Mouse (Mus musculus) liver, embryonic 13.5 days (tissue): Measurements from ENCODE around the gene Gm49361. TPM values are rescaled to one million over a fixed set of nuclear protein-coding genes. Genes with fewer than 3 reads are reported as not detected.
A peak's percentile ranks its signal among the peaks of the same experiment; 100 is the strongest.
"Not testable (repeated sequence)": the region's sequence is repeated elsewhere in the genome, so short reads cannot be mapped to it uniquely, and the experiment has no call there.

ENCODE experiments used
- ATAC-seq: fragments of 200-750 bp; cut with Nextera tagmentation; 2 replicates; pipeline ENCODE4 v1.8.0; 2017; ENCODE audit warnings: low read depth, mild to moderate bottlenecking, moderate number of reproducible peaks, moderate library complexity
- DNase-seq: peaks from one replicate; pipeline ENCODE4 v3.0.0; 2022
- H3K27ac ChIP-seq: fragments of 300-500 bp; sonication (generic); 2 replicates; pipeline ENCODE4 v1.5.1; 2015; ENCODE audit warnings: moderate library complexity, mild to moderate bottlenecking, inconsistent platforms
- H3K27me3 ChIP-seq: fragments of 300-500 bp; sonication (generic); 2 replicates; pipeline ENCODE4 v1.6.1; 2015; ENCODE audit warnings: mild to moderate bottlenecking, inconsistent platforms
- H3K36me3 ChIP-seq: fragments of 300-500 bp; sonication (generic); 2 replicates; pipeline ENCODE4 v1.6.1; 2015; ENCODE audit warnings: mild to moderate bottlenecking, inconsistent platforms
- H3K4me1 ChIP-seq: fragments of 300-500 bp; sonication (generic); replicated peaks from 2 replicates; pipeline ENCODE4 v1.6.1; 2015; ENCODE audit warnings: inconsistent platforms
- H3K4me2 ChIP-seq: fragments of 300-500 bp; sonication (generic); 2 replicates; pipeline ENCODE4 v1.6.1; 2015; ENCODE audit warnings: inconsistent platforms, mild to moderate bottlenecking, moderate library complexity
- H3K4me3 ChIP-seq: fragments of 300-500 bp; sonication (generic); replicated peaks from 2 replicates; pipeline ENCODE4 v1.5.1; 2015; ENCODE audit warnings: mild to moderate bottlenecking, inconsistent platforms
- H3K9ac ChIP-seq: fragments of 300-500 bp; sonication (generic); 2 replicates; pipeline ENCODE4 v1.6.1; 2015; ENCODE audit warnings: mild to moderate bottlenecking, inconsistent platforms
- H3K9me3 ChIP-seq: fragments of 300-500 bp; sonication (generic); replicated peaks from 2 replicates; pipeline ENCODE4 v1.6.1; 2016; ENCODE audit warnings: inconsistent platforms
- WGBS: fragments of 180-500 bp; shearing (Covaris S2); methylation state at CpG from one replicate; pipeline ENCODE4 v1.1.7; 2015; ENCODE audit not compliant: insufficient replicate concordance; 5-methylcytosine and 5-hydroxymethylcytosine counted together
- polyA plus RNA-seq: library from polyadenylated mRNA; unstranded; fragments of >200 nt; fragmentation: Nextera tagmentation; extraction: Ambion mirVana; gene quantifications from 2 replicates; pipeline ENCODE4 v1.2.1, GENCODE M21; 2015

The Gm49361 gene
- polyA plus RNA-seq, 1 experiment from 2014 or later, result not detected

GRCm38 (mm10) chr14:57755661-57756060 is 9.8 kb upstream of the Gm49361 start:
- WGBS, result 57% methylated on average over 2 of the region's 2 CpGs
- ATAC-seq (peak; percentile 66), DNase-seq (peak; percentile 36)
- Histone ChIP-seq H3K27me3 (no peaks in the 10 kb centered on the region), H3K4me3 (no peak overlapping the region), H3K36me3 (no peaks in the 10 kb centered on the region), H3K4me2 (no peak overlapping the region), H3K4me1 (peaks cover 74% of the 10 kb centered on the region), H3K27ac (peak overlapping the region; percentile 22; the same call in 1 of the 2 replicates), H3K9ac (no peak overlapping the region), H3K9me3 (no peaks in the 10 kb centered on the region)

- H3K4me3 ChIP-seq, result no peak overlapping the region
- ATAC-seq, result peak; percentile 63
- no peaks in the 10 kb centered on the region for H3K36me3 ChIP-seq
- H3K9me3 ChIP-seq, result no peaks in the 10 kb centered on the region
- peak; percentile 67 for DNase-seq
- WGBS, result 11% methylated on average over 9 of the region's 9 CpGs
- peak overlapping the region; percentile 39 for H3K4me2 ChIP-seq
- H3K27ac ChIP-seq, result peak overlapping the region; percentile 87
- H3K4me1 ChIP-seq, result peaks cover 89% of the 10 kb centered on the region
- no peaks in the 10 kb centered on the region for H3K27me3 ChIP-seq
- H3K9ac ChIP-seq, result peak overlapping the region; percentile 30; the same call in 1 of the 2 replicates
Observed at GRCm38 (mm10) chr14:57753351-57753992, 7.6 kb upstream of the Gm49361 start.

- ATAC-seq (peak; percentile 85), DNase-seq (peak; percentile 50)
- Histone ChIP-seq H3K4me3 (0 out of 2 replicates have a peak overlapping the region, but pooled peaks have one; percentile 13), H3K27ac (peak overlapping the region; percentile 87), H3K4me1 (peaks cover 89% of the 10 kb centered on the region), H3K9ac (0 out of 2 replicates have a peak overlapping the region, but pooled peaks have one; percentile 36), H3K4me2 (peak overlapping the region; percentile 53)
- H3K27me3 ChIP-seq, H3K9me3 ChIP-seq, H3K36me3 ChIP-seq: not testable (repeated sequence)
Observed at GRCm38 (mm10) chr14:57751006-57751405, 5.1 kb upstream of the Gm49361 start.

GRCm38 (mm10) chr14:57749501-57749900 is 3.6 kb upstream of the Gm49361 start:
- no peak for ATAC-seq
- 70% methylated on average over 2 of the region's 2 CpGs for WGBS

GRCm38 (mm10) chr14:57745291-57745969 is 473 bp downstream of the Gm49361 start:
- peaks cover 37% of the 10 kb centered on the region for H3K27me3 ChIP-seq
- H3K4me1 ChIP-seq, result peaks cover 48% of the 10 kb centered on the region
- WGBS, result under 1% methylated on average over 98 of the region's 103 CpGs
- H3K36me3 ChIP-seq, result no peaks in the 10 kb centered on the region
- ATAC-seq (peak; percentile 72), DNase-seq (peak; percentile 18)
- H3K27ac ChIP-seq, result peak overlapping the region; percentile 76
- peak overlapping the region; percentile 91 for H3K4me3 ChIP-seq
- peak overlapping the region; percentile 98 for H3K4me2 ChIP-seq
- peak overlapping the region; percentile 91 for H3K9ac ChIP-seq
- H3K9me3 ChIP-seq, result no peaks in the 10 kb centered on the region

More at GRCm38 (mm10) chr14:57749501-57749900, 3.6 kb upstream of the Gm49361 start:
- DNase-seq, result no peak
- Histone ChIP-seq H3K4me3 (no peak overlapping the region), H3K4me2 (no peak overlapping the region), H3K27ac (peak overlapping the region; percentile 35), H3K9me3 (no peaks in the 10 kb centered on the region), H3K36me3 (no peaks in the 10 kb centered on the region), H3K9ac (no peak overlapping the region), H3K27me3 (peaks cover 16% of the 10 kb centered on the region), H3K4me1 (peaks cover 85% of the 10 kb centered on the region)

GRCm38 (mm10) chr14:57744547-57744946 is 1.4 kb downstream of the Gm49361 start:
- 3% methylated on average over 8 of the region's 8 CpGs for whole genome bisulfite sequencing

GRCm38 (mm10) chr14:57740651-57741050 is 5.3 kb downstream of the Gm49361 start:
- H3K9ac ChIP-seq, result no peak overlapping the region
- H3K4me1 ChIP-seq, result peaks cover 31% of the 10 kb centered on the region
- H3K4me2 ChIP-seq, result no peak overlapping the region
- H3K27me3 ChIP-seq, result peaks cover 33% of the 10 kb centered on the region
- no peaks in the 10 kb centered on the region for H3K9me3 ChIP-seq
- H3K36me3 ChIP-seq, result no peaks in the 10 kb centered on the region
- H3K4me3 ChIP-seq, result no peak overlapping the region
- WGBS, result 70% methylated on average over 8 of the region's 8 CpGs
- no peak for DNase-seq
- ATAC-seq, result no peak
- no peak overlapping the region for H3K27ac ChIP-seq

More at GRCm38 (mm10) chr14:57744547-57744946, 1.4 kb downstream of the Gm49361 start:
- peak overlapping the region; percentile 91 for H3K4me3 ChIP-seq
- H3K27ac ChIP-seq, result no peak overlapping the region
- H3K4me2 ChIP-seq, result peak overlapping the region; percentile 98
- DNase-seq (no peak), ATAC-seq (no peak)
- H3K27me3 ChIP-seq, result peaks cover 37% of the 10 kb centered on the region
- H3K9me3 ChIP-seq, result no peaks in the 10 kb centered on the region
- H3K9ac ChIP-seq, result no peak overlapping the region
- H3K36me3 ChIP-seq, result no peaks in the 10 kb centered on the region
- peaks cover 40% of the 10 kb centered on the region for H3K4me1 ChIP-seq

GRCm38 (mm10) chr14:57737089-57737488 is 8.8 kb downstream of the Gm49361 start:
- Histone ChIP-seq H3K27me3 (no peaks in the 10 kb centered on the region; the same call in 1 of the 2 replicates), H3K4me3 (no peak overlapping the region), H3K4me2 (no peak overlapping the region), H3K27ac (peak overlapping the region; percentile 27; the same call in 1 of the 2 replicates), H3K9ac (no peak overlapping the region), H3K9me3 (no peaks in the 10 kb centered on the region), H3K4me1 (peaks cover 30% of the 10 kb centered on the region), H3K36me3 (no peaks in the 10 kb centered on the region)
- no peak for ATAC-seq
- DNase-seq, result no peak

- H3K4me3 ChIP-seq, result no peak overlapping the region
- no peak for ATAC-seq
- no peaks in the 10 kb centered on the region for H3K36me3 ChIP-seq
- no peak for DNase-seq
- H3K9ac ChIP-seq, result no peak overlapping the region
- H3K27ac ChIP-seq, result no peak overlapping the region
- WGBS, result 51% methylated on average over 4 of the region's 4 CpGs
- peaks cover 27% of the 10 kb centered on the region for H3K4me1 ChIP-seq
- H3K27me3 ChIP-seq, result no peaks in the 10 kb centered on the region
- no peak overlapping the region for H3K4me2 ChIP-seq
- no peaks in the 10 kb centered on the region for H3K9me3 ChIP-seq
Observed at GRCm38 (mm10) chr14:57736141-57736540, 9.8 kb downstream of the Gm49361 start.

GRCm38 (mm10) chr14:57732668-57733293 is 13.1 kb downstream of the Gm49361 start:
- Histone ChIP-seq H3K4me1 (peaks cover 47% of the 10 kb centered on the region), H3K4me2 (no peak overlapping the region), H3K36me3 (no peaks in the 10 kb centered on the region), H3K27ac (no peak overlapping the region), H3K4me3 (no peak overlapping the region), H3K9ac (no peak overlapping the region), H3K27me3 (no peaks in the 10 kb centered on the region), H3K9me3 (no peaks in the 10 kb centered on the region)
- DNase-seq (no peak), ATAC-seq (no peak)
- WGBS, result 66% methylated on average over 6 of the region's 6 CpGs

- ATAC-seq (no peak), DNase-seq (no peak)
- H3K27me3 ChIP-seq, result no peaks in the 10 kb centered on the region
- no peak overlapping the region; the same call in 1 of the 2 replicates for H3K9ac ChIP-seq
- WGBS, result 66% methylated on average over 9 of the region's 9 CpGs
- H3K27ac ChIP-seq, result peak overlapping the region; percentile 9; the same call in 1 of the 2 replicates
- H3K4me1 ChIP-seq, result peaks cover 28% of the 10 kb centered on the region
- no peak overlapping the region for H3K4me2 ChIP-seq
- no peaks in the 10 kb centered on the region for H3K9me3 ChIP-seq
- H3K36me3 ChIP-seq, result no peaks in the 10 kb centered on the region
- H3K4me3 ChIP-seq, result no peak overlapping the region
Observed at GRCm38 (mm10) chr14:57730527-57730926, 15.4 kb downstream of the Gm49361 start.
